Mouse (Mus musculus): ENCODE results near the gene Ndufb11. TPM values are rescaled to one million over a fixed set of nuclear protein-coding genes. Genes with fewer than 3 reads are reported as not detected.

Ndufb11 gene
- polyA plus RNA-seq, 1 experiment from 2014 or later, result 257 TPM

DNA sequence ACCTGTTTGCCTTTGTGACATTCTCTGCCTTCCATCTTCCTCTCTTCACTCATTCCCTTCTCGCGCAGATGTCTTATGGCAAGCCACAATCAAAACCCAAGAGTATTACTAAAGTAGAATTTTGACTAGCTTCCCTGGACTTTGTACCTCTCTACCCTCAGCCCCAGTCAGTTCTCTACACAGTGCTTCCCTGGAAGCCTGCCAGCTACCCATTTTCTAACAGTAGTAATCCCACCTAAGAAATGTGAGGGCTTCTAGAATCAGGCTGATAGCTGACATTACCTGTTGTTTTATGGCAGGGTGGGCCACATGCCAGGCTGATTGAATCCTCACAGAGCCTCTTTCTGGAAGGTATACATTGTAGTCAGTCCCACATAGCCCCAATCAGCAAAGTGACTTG, 20.7 kb upstream of the Ndufb11 start:
- Histone ChIP-seq H3K4me3 (ENCODE audit: low read depth, low read length) (no peak overlapping the region), H3K9ac (ENCODE audit: low read length) (no peak overlapping the region), H3K4me2 (ENCODE audit: low read length) (no peak overlapping the region), H3K9me3 (replicated peaks; ENCODE audit: control insufficient read depth, low read length) (no peaks in the 10 kb centered on the region), H3K4me1 (ENCODE audit: control insufficient read depth, insufficient read depth, low read length) (no peaks in the 10 kb centered on the region), H3K27ac (ENCODE audit: low read depth, low read length) (no peak overlapping the region), H3K27me3 (replicated peaks; ENCODE audit: control insufficient read depth, insufficient read depth, low read length) (no peaks in the 10 kb centered on the region), H3K36me3 (ENCODE audit: control insufficient read depth, insufficient read depth, low read length) (peaks cover 57% of the 10 kb centered on the region)
- DNase-seq (ENCODE audit: low spot score) (no peak), ATAC-seq (no peak)
- 96% methylated on average over 2 of the region's 2 CpGs for WGBS

DNA sequence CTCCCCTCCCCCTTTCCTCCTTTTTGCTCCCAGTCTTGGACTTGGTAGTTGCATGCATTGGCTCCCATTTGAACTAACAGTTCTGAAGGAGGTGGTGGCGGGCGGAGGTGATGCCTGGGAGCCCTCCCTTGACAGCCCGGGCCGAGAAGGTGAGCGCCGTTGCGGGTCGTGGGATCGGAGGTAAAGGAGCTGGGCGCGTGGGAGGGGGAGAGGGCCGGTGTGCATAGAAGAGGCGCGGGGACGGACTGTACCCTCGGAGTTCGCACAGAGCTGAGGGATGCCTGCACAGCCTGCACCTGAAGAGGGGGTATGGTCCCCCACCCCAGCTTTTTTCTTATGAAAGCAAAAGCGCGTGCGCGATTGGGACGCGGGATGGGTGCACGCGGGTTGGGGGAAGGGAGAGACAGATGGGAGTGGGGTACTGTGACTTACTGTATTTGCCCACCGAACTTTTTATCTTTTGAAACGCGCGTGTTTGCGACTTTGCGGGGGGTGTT, 532 bp upstream of the Ndufb11 start:
- Histone ChIP-seq H3K4me2 (ENCODE audit: low read length) (peak overlapping the region; percentile 57), H3K9me3 (replicated peaks; ENCODE audit: control insufficient read depth, low read length) (no peaks in the 10 kb centered on the region), H3K4me3 (ENCODE audit: low read depth, low read length) (peak overlapping the region; percentile 47), H3K9ac (ENCODE audit: low read length) (peak overlapping the region; percentile 68), H3K27me3 (replicated peaks; ENCODE audit: control insufficient read depth, insufficient read depth, low read length) (no peaks in the 10 kb centered on the region), H3K36me3 (ENCODE audit: control insufficient read depth, insufficient read depth, low read length) (peaks cover 17% of the 10 kb centered on the region; the same call in 1 of the 2 replicates), H3K4me1 (ENCODE audit: control insufficient read depth, insufficient read depth, low read length) (peaks cover 5% of the 10 kb centered on the region; the same call in 1 of the 2 replicates), H3K27ac (ENCODE audit: low read depth, low read length) (peak overlapping the region; percentile 88)
- DNase-seq (ENCODE audit: low spot score) (peak; percentile 73), ATAC-seq (peak; percentile 64)
- 37% methylated on average over 31 of the region's 31 CpGs for WGBS

DNA sequence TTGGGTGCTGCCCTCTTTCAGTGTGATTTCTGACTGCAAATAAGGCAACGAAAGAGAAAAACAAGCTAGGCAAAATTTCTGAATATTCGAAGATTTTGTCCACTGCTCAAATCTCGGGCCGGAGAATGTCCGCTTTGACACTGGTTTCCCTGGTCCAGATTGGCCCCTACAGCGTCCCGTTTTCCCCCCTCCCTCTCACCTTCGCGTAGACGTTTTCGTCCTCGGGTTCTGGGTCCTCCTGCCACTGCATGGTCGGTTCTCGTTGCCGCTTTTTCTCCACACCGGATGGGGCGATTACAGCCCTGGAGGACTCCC, 601 bp downstream of the Ndufb11 start:
- DNase-seq (ENCODE audit: low spot score), result no peak
- WGBS, result 34% methylated on average over 17 of the region's 17 CpGs
- ATAC-seq, result no peak
- peak overlapping the region; percentile 63 for H3K9ac ChIP-seq (ENCODE audit: low read length)
- peak overlapping the region; percentile 47 for H3K4me3 ChIP-seq (ENCODE audit: low read depth, low read length)
- peak overlapping the region; percentile 88 for H3K27ac ChIP-seq (ENCODE audit: low read depth, low read length)
- H3K9me3 ChIP-seq (replicated peaks; ENCODE audit: control insufficient read depth, low read length), result no peaks in the 10 kb centered on the region
- H3K27me3 ChIP-seq (replicated peaks; ENCODE audit: control insufficient read depth, insufficient read depth, low read length), result no peaks in the 10 kb centered on the region
- peaks cover 16% of the 10 kb centered on the region; the same call in 1 of the 2 replicates for H3K36me3 ChIP-seq (ENCODE audit: control insufficient read depth, insufficient read depth, low read length)
- peaks cover 5% of the 10 kb centered on the region; the same call in 1 of the 2 replicates for H3K4me1 ChIP-seq (ENCODE audit: control insufficient read depth, insufficient read depth, low read length)
- peak overlapping the region; percentile 55 for H3K4me2 ChIP-seq (ENCODE audit: low read length)

DNA sequence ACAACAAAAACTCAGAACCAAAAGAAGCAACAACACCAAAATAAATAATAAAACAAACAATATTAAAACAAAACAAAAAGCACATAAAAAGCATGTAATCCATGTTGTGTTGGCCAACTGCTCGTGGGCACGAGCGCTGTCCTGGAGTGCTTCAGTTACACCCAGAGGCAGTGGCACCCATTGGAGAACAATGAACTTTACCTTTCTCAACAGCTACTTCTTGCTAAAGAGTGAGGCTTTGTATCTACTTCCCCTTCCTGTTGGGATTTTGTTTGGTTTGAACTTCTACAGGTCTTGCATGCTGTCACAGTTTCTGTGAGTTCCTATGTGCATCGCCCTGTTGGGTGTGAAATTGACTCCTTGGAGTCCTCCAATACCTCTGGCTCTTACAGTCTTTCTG, 8.9 kb downstream of the Ndufb11 start:
- Histone ChIP-seq H3K4me1 (ENCODE audit: control insufficient read depth, insufficient read depth, low read length) (no peaks in the 10 kb centered on the region), H3K9ac (ENCODE audit: low read length) (no peak overlapping the region), H3K4me3 (ENCODE audit: low read depth, low read length) (no peak overlapping the region), H3K36me3 (ENCODE audit: control insufficient read depth, insufficient read depth, low read length) (no peaks in the 10 kb centered on the region), H3K9me3 (replicated peaks; ENCODE audit: control insufficient read depth, low read length) (no peaks in the 10 kb centered on the region), H3K27ac (ENCODE audit: low read depth, low read length) (no peak overlapping the region), H3K27me3 (replicated peaks; ENCODE audit: control insufficient read depth, insufficient read depth, low read length) (no peaks in the 10 kb centered on the region), H3K4me2 (ENCODE audit: low read length) (no peak overlapping the region)
- no peak for ATAC-seq
- 73% methylated on average over 4 of the region's 4 CpGs for WGBS
- no peak for DNase-seq (ENCODE audit: low spot score)

DNA sequence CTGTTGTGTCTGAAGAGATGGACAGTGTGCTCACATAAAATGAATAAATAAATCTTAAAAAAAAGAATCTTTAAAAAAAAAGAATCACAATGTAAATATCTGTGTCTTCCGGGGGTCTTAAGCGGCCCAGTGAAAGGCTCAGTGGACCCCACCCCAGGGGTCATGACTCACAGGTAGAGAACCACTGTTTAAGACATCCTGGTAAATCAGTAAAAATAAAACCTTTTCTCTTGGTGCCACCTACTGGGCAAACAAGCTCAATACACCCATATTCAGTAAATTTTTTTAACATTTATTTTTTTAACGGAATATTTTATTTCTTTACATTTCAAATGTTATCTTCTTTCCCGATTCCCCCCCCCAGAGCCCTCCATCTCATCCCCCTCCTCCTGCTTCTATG, 29.5 kb downstream of the Ndufb11 start:
- DNase-seq (ENCODE audit: low spot score), result peak; percentile 17
- Histone ChIP-seq H3K9ac (ENCODE audit: low read length) (no peak overlapping the region), H3K27me3 (replicated peaks; ENCODE audit: control insufficient read depth, insufficient read depth, low read length) (no peaks in the 10 kb centered on the region), H3K9me3 (replicated peaks; ENCODE audit: control insufficient read depth, low read length) (no peaks in the 10 kb centered on the region), H3K4me2 (ENCODE audit: low read length) (no peak overlapping the region), H3K4me1 (ENCODE audit: control insufficient read depth, insufficient read depth, low read length) (no peaks in the 10 kb centered on the region), H3K27ac (ENCODE audit: low read depth, low read length) (no peak overlapping the region), H3K4me3 (ENCODE audit: low read depth, low read length) (no peak overlapping the region), H3K36me3 (ENCODE audit: control insufficient read depth, insufficient read depth, low read length) (no peaks in the 10 kb centered on the region)
- ATAC-seq, result no peak
- WGBS, result 28% methylated on average over 4 of the region's 4 CpGs

DNA sequence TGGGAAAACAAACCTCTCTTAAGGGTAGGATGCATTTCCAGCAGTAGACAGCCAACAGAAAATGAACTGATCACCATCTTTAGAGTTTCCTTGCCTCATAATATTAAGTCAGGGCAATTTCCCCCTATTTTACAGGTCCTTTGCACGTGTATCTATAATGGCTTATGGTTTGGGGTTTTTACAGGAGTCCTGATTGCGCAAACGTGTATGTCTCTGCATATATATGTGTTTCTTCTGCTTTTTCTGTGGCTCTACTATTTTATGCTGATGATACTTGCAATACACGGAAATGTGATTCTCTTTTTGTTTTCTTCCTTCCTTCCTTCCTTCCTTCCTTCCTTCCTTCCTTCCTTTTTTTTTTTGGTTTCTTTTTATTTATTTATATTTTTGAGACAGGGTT, 43.5 kb downstream of the Ndufb11 start:
- 85% methylated on average over 4 of the region's 4 CpGs for WGBS
- DNase-seq (ENCODE audit: low spot score), result no peak
- Histone ChIP-seq H3K27me3 (replicated peaks; ENCODE audit: control insufficient read depth, insufficient read depth, low read length) (no peaks in the 10 kb centered on the region), H3K9ac (ENCODE audit: low read length) (no peak overlapping the region), H3K4me3 (ENCODE audit: low read depth, low read length) (no peak overlapping the region), H3K4me1 (ENCODE audit: control insufficient read depth, insufficient read depth, low read length) (no peaks in the 10 kb centered on the region), H3K27ac (ENCODE audit: low read depth, low read length) (no peak overlapping the region), H3K36me3 (ENCODE audit: control insufficient read depth, insufficient read depth, low read length) (no peaks in the 10 kb centered on the region), H3K4me2 (ENCODE audit: low read length) (no peak overlapping the region), H3K9me3 (replicated peaks; ENCODE audit: control insufficient read depth, low read length) (no peaks in the 10 kb centered on the region)
- ATAC-seq, result no peak

DNA sequence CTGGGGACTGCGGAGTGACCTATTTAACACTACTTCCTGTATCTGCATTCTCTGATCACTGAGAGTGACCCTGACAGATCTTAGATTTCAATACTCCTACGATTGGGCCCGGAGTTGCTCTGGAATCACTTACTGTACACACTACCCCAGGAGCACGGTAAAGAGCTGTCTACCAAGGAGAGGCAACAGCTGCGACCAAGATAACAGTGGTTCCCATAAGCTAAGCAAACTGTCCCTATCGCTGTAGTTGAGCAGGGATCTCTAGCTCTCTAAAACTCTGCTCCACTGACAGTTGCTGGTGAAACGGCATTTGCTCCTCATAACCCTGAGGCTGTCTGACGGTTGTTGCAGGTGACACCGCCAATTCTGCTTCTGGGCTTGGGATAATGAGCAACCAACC, 44.7 kb downstream of the Ndufb11 start:
- Histone ChIP-seq H3K4me2 (ENCODE audit: low read length) (no peak overlapping the region), H3K9me3 (replicated peaks; ENCODE audit: control insufficient read depth, low read length) (no peaks in the 10 kb centered on the region), H3K36me3 (ENCODE audit: control insufficient read depth, insufficient read depth, low read length) (no peaks in the 10 kb centered on the region), H3K9ac (ENCODE audit: low read length) (no peak overlapping the region), H3K27ac (ENCODE audit: low read depth, low read length) (no peak overlapping the region), H3K27me3 (replicated peaks; ENCODE audit: control insufficient read depth, insufficient read depth, low read length) (no peaks in the 10 kb centered on the region), H3K4me1 (ENCODE audit: control insufficient read depth, insufficient read depth, low read length) (no peaks in the 10 kb centered on the region), H3K4me3 (ENCODE audit: low read depth, low read length) (no peak overlapping the region)
- no peak for DNase-seq (ENCODE audit: low spot score)
- 86% methylated on average over 9 of the region's 9 CpGs for WGBS
- no peak for ATAC-seq

DNA sequence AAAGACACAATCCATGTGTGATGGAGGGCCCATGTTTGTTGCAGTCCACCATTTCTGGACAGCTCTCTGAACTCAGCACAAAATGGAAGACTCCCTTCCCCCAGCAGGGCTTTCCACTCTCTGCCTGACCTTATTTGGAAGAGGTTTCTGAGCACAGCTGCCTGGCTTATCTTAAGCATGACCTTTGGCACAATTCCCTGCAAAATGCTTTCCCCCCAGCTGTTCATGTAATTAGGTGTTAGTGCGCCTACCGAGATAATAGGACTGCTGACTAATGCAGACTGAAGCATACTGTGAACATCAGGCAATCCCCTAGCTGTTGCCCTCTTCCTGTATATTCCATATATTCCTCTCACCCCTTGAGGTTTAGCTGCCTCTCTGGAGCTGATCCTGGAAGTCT, 46.4 kb downstream of the Ndufb11 start:
- H3K9me3 ChIP-seq (replicated peaks; ENCODE audit: control insufficient read depth, low read length), result no peaks in the 10 kb centered on the region
- DNase-seq (ENCODE audit: low spot score), result no peak
- 58% methylated on average over 2 of the region's 2 CpGs for WGBS
- no peaks in the 10 kb centered on the region for H3K36me3 ChIP-seq (ENCODE audit: control insufficient read depth, insufficient read depth, low read length)
- H3K27me3 ChIP-seq (replicated peaks; ENCODE audit: control insufficient read depth, insufficient read depth, low read length), result no peaks in the 10 kb centered on the region
- H3K4me2 ChIP-seq (ENCODE audit: low read length), result no peak overlapping the region
- no peak overlapping the region for H3K27ac ChIP-seq (ENCODE audit: low read depth, low read length)
- no peaks in the 10 kb centered on the region for H3K4me1 ChIP-seq (ENCODE audit: control insufficient read depth, insufficient read depth, low read length)
- no peak overlapping the region for H3K9ac ChIP-seq (ENCODE audit: low read length)
- no peak for ATAC-seq
- H3K4me3 ChIP-seq (ENCODE audit: low read depth, low read length), result no peak overlapping the region
